Mouse (Mus musculus) liver, embryonic 18 days (tissue): ENCODE results near the gene Otp. TPM values are rescaled to one million over a fixed set of nuclear protein-coding genes. Genes with fewer than 3 reads are reported as not detected.

ENCODE experiments used
- polyA plus RNA-seq: library from polyadenylated mRNA; depleted of rRNA; stranded (reverse); fragments of >200 nt; gene quantifications from 2 replicates; pipeline ENCODE4 v1.2.3, GENCODE M21; 2012; rRNA removed

Otp gene
- not detected in 2 replicates for polyA plus RNA-seq

GRCm38 (mm10) chr13:94875396-94875880 lies at the start of gene Otp:
Gene Otp (plus strand): TSS chr13:94875602.

Other genes with a start within 250 kb of the Otp start
- 150 and 155 TPM in 2 replicates for gene Tbca, start 86.7 kb upstream of the Otp start, polyA plus RNA-seq
- gene Wdr41, start 100.7 kb downstream of the Otp start, polyA plus RNA-seq, result 5.4 and 5.5 TPM in 2 replicates